In genomic region chr3:155247929-155248328, GRCm38 (mm10) we compare ENCODE assay signal across 22 mouse cellular contexts.
DNase-seq lines count a peak whose midpoint lies in the region; ATAC-seq and TF ChIP-seq lines count a peak whose summit lies in the region.
"Had no signal": no experiment of that assay in that cellular context is flagged by ENCODE, and none has a peak within 500 bp of the region (broad histone marks: within the 10 kb centered on the region; RNA-seq: fewer than 3 reads in every experiment).

No protein-coding gene starts in this region.

- DNase-seq in CH12.LX (ENCODE audit: extremely low read depth): peak; percentile 33
- peak; percentile 3 for DNase-seq in MEL (ENCODE audit: low read depth, low spot score)
- no peak for DNase-seq in spleen, adult 12 weeks (ENCODE audit: low spot score)
- DNase-seq in midbrain, postnatal 0 days (ENCODE audit: low spot score): no peak
- DNase-seq: adrenal gland, adult 2 months; adrenal gland, adult 8-10 months; adrenal gland, postnatal 10 days; adrenal gland, postnatal 14 days; adrenal gland, postnatal 25 days; adrenal gland, postnatal 36 days; B cell, adult 2 months; cerebellum, adult 11 months; cerebellum, adult 11-12 months; cerebellum, adult 18-20 months; cerebellum, adult 2 months; cerebellum, adult 8-10 months had no signal

- H3K27me3 ChIP-seq in CH12.LX (replicated peaks) (no peaks in the 10 kb centered on the region), MEL (ENCODE audit: control insufficient read depth in 1 of 2, insufficient read depth in 2 of 2, low read length in 2 of 2) (no peaks in the 10 kb centered on the region)
- H3K27me3 ChIP-seq in midbrain, postnatal 0 days (ENCODE audit: insufficient read depth, low read length): no peaks in the 10 kb centered on the region
- H3K27me3 ChIP-seq: Patski had no signal

- peak; percentile 37; the same call in 1 of the 2 replicates for TF ChIP-seq EP300 in CH12.LX (IDR thresholded peaks at IDR 0.05; ENCODE audit: low read length)
- no peak; a peak in 1 of 4 replicates for TF ChIP-seq EP300 in MEL (IDR thresholded peaks at IDR 0.05; ENCODE audit: low read depth in 1 of 2, low read length in 2 of 2)

- H3K9ac ChIP-seq in CH12.LX (ENCODE audit: insufficient read depth, low read depth) (no peak overlapping the region), MEL (ENCODE audit: control insufficient read depth, low read depth, low read length, poor library complexity, severe bottlenecking) (no peak overlapping the region)
- H3K9ac ChIP-seq in midbrain, postnatal 0 days (replicated peaks; ENCODE audit: low read length, poor library complexity, severe bottlenecking): no peak overlapping the region

- dilution Hi-C loops in CH12.LX (cut with MboI; ENCODE audit: extremely low pct_ligation_motif_present, extremely low pct_unique_long_range_greater_than_20kb, low sequenced_read_pairs): no loop called here

- no peak for ATAC-seq in erythroblast, adult 5-6 weeks (replicated peaks; ENCODE audit: low FRiP score, poor library complexity, severe bottlenecking)
- ATAC-seq in midbrain, postnatal 0 days (ENCODE audit: low FRiP score): no peak
- ATAC-seq: activated CD4-positive, CD25-positive, alpha-beta regulatory T cell, adult 4 months; CD4-positive, CD25-positive, alpha-beta regulatory T cell, adult 4 months; Patski had no signal

- no peak for TF ChIP-seq CTCF in CH12.LX (conservative IDR thresholded peaks at IDR 0.05 in 1 of 2, IDR thresholded peaks at IDR 0.05 in 1 of 2; ENCODE audit: low read depth in 2 of 2, low read length in 2 of 2)
- no peak for TF ChIP-seq CTCF in MEL (IDR thresholded peaks at IDR 0.05 in 2 of 3, conservative IDR thresholded peaks at IDR 0.05 in 1 of 3; ENCODE audit: control insufficient read depth in 1 of 3, insufficient read depth in 1 of 3, low read depth in 2 of 3, low read length in 3 of 3, poor library complexity in 1 of 3, severe bottlenecking in 1 of 3)
- TF ChIP-seq CTCF in olfactory bulb, adult 2 months (IDR thresholded peaks at IDR 0.05; ENCODE audit: insufficient read depth, low read depth, low read length): no peak
- TF ChIP-seq CTCF in midbrain, postnatal 0 days (IDR thresholded peaks at IDR 0.05): no peak

- no peaks in the 10 kb centered on the region for H3K79me2 ChIP-seq in CH12.LX (replicated peaks; ENCODE audit: control insufficient read depth, extremely low read depth, insufficient read depth, poor library complexity, severe bottlenecking)
- H3K79me2 ChIP-seq in MEL (ENCODE audit: control insufficient read depth, insufficient read depth, low read length, poor library complexity): no peaks in the 10 kb centered on the region

- peaks cover 17 to 70% of the 10 kb centered on the region in 2 experiments for H3K4me1 ChIP-seq in CH12.LX (ENCODE audit: control insufficient read depth in 1 of 2, insufficient read depth in 2 of 2)
- peaks cover 0 to 7% of the 10 kb centered on the region in 2 experiments; a peak in 1 of 4 replicates for H3K4me1 ChIP-seq in MEL (ENCODE audit: control insufficient read depth in 1 of 2, insufficient read depth in 2 of 2, low read length in 2 of 2)
- H3K4me1 ChIP-seq in olfactory bulb, adult 2 months (ENCODE audit: control insufficient read depth, insufficient read depth, low read length): no peaks in the 10 kb centered on the region
- no peaks in the 10 kb centered on the region for H3K4me1 ChIP-seq in midbrain, postnatal 0 days (ENCODE audit: insufficient read depth, low read length)

- H3K36me3 ChIP-seq in CH12.LX (replicated peaks in 1 of 2; ENCODE audit: control insufficient read depth in 1 of 2, insufficient read depth in 1 of 2, low read length in 1 of 2) (no peaks in the 10 kb centered on the region), MEL (ENCODE audit: control insufficient read depth in 1 of 2, insufficient read depth in 2 of 2, low read length in 2 of 2) (no peaks in the 10 kb centered on the region; a peak in 1 of 4 replicates)
- H3K36me3 ChIP-seq in midbrain, postnatal 0 days (ENCODE audit: insufficient read depth, low read length): no peaks in the 10 kb centered on the region
- H3K36me3 ChIP-seq: G1E had no signal

- in situ Hi-C loops in CH12.LX (cut with MboI; ENCODE audit: low pct_ligation_motif_present, low pct_unique_long_range_greater_than_20kb, low sequenced_read_pairs): loop anchor here (10.0 to 25.0 kb wide), 2 partner anchors 107 to 586 kb away; partner anchors contain the start of gene Erich3

- TF ChIP-seq POLR2A in CH12.LX (IDR thresholded peaks at IDR 0.05; ENCODE audit: low read depth, low read length) (no peak), MEL (IDR thresholded peaks at IDR 0.05; ENCODE audit: control insufficient read depth in 1 of 2, insufficient read depth in 1 of 2, low read depth in 1 of 2, low read length in 2 of 2, poor library complexity in 1 of 2) (no peak)
- no peak for TF ChIP-seq POLR2A in olfactory bulb, adult 2 months (IDR thresholded peaks at IDR 0.05; ENCODE audit: insufficient read depth, low read depth, low read length)

- H3K9me3 ChIP-seq in CH12.LX (replicated peaks; ENCODE audit: low read length) (peaks cover 2% of the 10 kb centered on the region), MEL (replicated peaks; ENCODE audit: insufficient read depth, low read length) (no peaks in the 10 kb centered on the region)
- H3K9me3 ChIP-seq in midbrain, postnatal 0 days (ENCODE audit: low read length): no peaks in the 10 kb centered on the region

- 95% methylated on average over 1 of the region's 1 CpGs for WGBS in olfactory bulb, adult 2 months
- 90% methylated on average over 1 of the region's 1 CpGs for WGBS in midbrain, postnatal 0 days

- H3K27ac ChIP-seq in CH12.LX (ENCODE audit: insufficient read depth, low read depth): peak overlapping the region; percentile 21; the same call in 1 of the 2 replicates
- H3K27ac ChIP-seq in MEL (ENCODE audit: control insufficient read depth, low read depth, low read length): no peak overlapping the region
- H3K27ac ChIP-seq in olfactory bulb, adult 2 months (ENCODE audit: insufficient read depth, low read depth, low read length): peak overlapping the region; percentile 69; the same call in 1 of the 2 replicates
- no peak overlapping the region for H3K27ac ChIP-seq in midbrain, postnatal 0 days (ENCODE audit: low read depth, low read length)

- TF ChIP-seq RAD21 in CH12.LX (IDR thresholded peaks at IDR 0.05; ENCODE audit: low read depth, low read length): no peak
- no peak for TF ChIP-seq RAD21 in MEL (IDR thresholded peaks at IDR 0.05; ENCODE audit: low read depth, low read length)

- no peak overlapping the region for H3K4me3 ChIP-seq in CH12.LX (replicated peaks in 1 of 3; ENCODE audit: low read depth in 2 of 3, low read length in 2 of 3, poor library complexity in 1 of 3)
- H3K4me3 ChIP-seq in MEL (ENCODE audit: control insufficient read depth in 1 of 2, insufficient read depth in 1 of 2, low read depth in 2 of 2, low read length in 2 of 2): no peak overlapping the region
- no peak overlapping the region for H3K4me3 ChIP-seq in olfactory bulb, adult 2 months (ENCODE audit: insufficient read depth, low read depth, low read length)
- H3K4me3 ChIP-seq in midbrain, postnatal 0 days (ENCODE audit: low read depth, low read length): no peak overlapping the region

- H3K4me2 ChIP-seq in CH12.LX (ENCODE audit: insufficient read depth, low read depth, poor library complexity, severe bottlenecking): no peak overlapping the region
- H3K4me2 ChIP-seq in midbrain, postnatal 0 days (ENCODE audit: low read depth, low read length, poor library complexity, severe bottlenecking): no peak overlapping the region

TF ChIP-seq in CH12.LX, 34 proteins besides CTCF, POLR2A, EP300 and RAD21 (continues in another document):
- TF ChIP-seq JUND (conservative IDR thresholded peaks at IDR 0.05; ENCODE audit: low read depth, low read length) (0 out of 2 replicates have a peak, but pooled peaks have one; percentile 16), GABPA (IDR thresholded peaks at IDR 0.05; ENCODE audit: insufficient replicate concordance, low read depth, low read length) (no peak), KAT2A (IDR thresholded peaks at IDR 0.05; ENCODE audit: insufficient replicate concordance, low read length) (no peak), ZKSCAN1 (IDR thresholded peaks at IDR 0.05; ENCODE audit: borderline replicate concordance, low read depth, low read length) (no peak), MAX (IDR thresholded peaks at IDR 0.05; ENCODE audit: low read length) (no peak), MYC (IDR thresholded peaks at IDR 0.05; ENCODE audit: low read depth, low read length) (no peak), ETS1 (conservative IDR thresholded peaks at IDR 0.05; ENCODE audit: low read depth, low read length) (peak; percentile 70), MEF2A (IDR thresholded peaks at IDR 0.05; ENCODE audit: borderline replicate concordance, low read depth, low read length) (no peak), JUN (IDR thresholded peaks at IDR 0.05; ENCODE audit: insufficient read depth, low read depth, low read length) (0 out of 2 replicates have a peak, but pooled peaks have one; percentile 4), POLR2AphosphoS2 (IDR thresholded peaks at IDR 0.05; ENCODE audit: low read depth, low read length) (no peak), BHLHE40 (IDR thresholded peaks at IDR 0.05; ENCODE audit: low read depth, low read length) (no peak), MAZ (IDR thresholded peaks at IDR 0.05; ENCODE audit: low read depth, low read length) (no peak), NELFE (IDR thresholded peaks at IDR 0.05; ENCODE audit: low read depth, low read length) (no peak)

TF ChIP-seq in MEL, 35 proteins besides CTCF, POLR2A, EP300 and RAD21:
- TF ChIP-seq JUND (IDR thresholded peaks at IDR 0.05; ENCODE audit: low read depth, low read length) (no peak), CHD1 (IDR thresholded peaks at IDR 0.05; ENCODE audit: low read depth, low read length) (no peak), NELFE (IDR thresholded peaks at IDR 0.05; ENCODE audit: low read depth, low read length) (no peak), ETS1 (IDR thresholded peaks at IDR 0.05; ENCODE audit: low read depth, low read length) (peak; percentile 64)

Comparison
In these comparisons a context has a peak if more than half of its experiments do, and no peak if none do; other contexts are left out.
1. DNase-seq: peak in CH12.LX (single experiment) and MEL (single experiment); none in spleen, adult 12 weeks (single experiment) and midbrain, postnatal 0 days (single experiment).
2. H3K27ac ChIP-seq: peak in CH12.LX (single experiment) and olfactory bulb, adult 2 months (single experiment); none in MEL (single experiment) and midbrain, postnatal 0 days (single experiment).
3. Of the 35 proteins assayed by ChIP-seq in both MEL and CH12.LX: peak only in MEL: none; only in CH12.LX: EP300 and JUND; in both: ETS1; in neither: 32.